Mouse (Mus musculus) adrenal gland (tissue): ENCODE data around the gene Nup160.

Source experiments
- intact Hi-C: fragments of 180-260 bp; cut with DNase I; formaldehyde crosslinking; loops from one replicate; pipeline ENCODE4 v1.15.1; 2025
- long read RNA-seq, 2 experiments: library from polyadenylated mRNA; unstranded; transcript quantifications; one replicate each; pipeline ENCODE4 v2.0.0; 2020; ENCODE audit warnings: borderline replicate concordance in 1 of 2; ENCODE audit not compliant: insufficient replicate concordance in 1 of 2

The Nup160 gene
- long read RNA-seq, experiment 1, partial matches to known transcripts = 9 of 9 reads
- long read RNA-seq, experiment 1, other reads (novel, unspliced or antisense) = 0 of 9 reads
- long read RNA-seq, experiment 2, partial matches to known transcripts = 2 of 2 reads
- long read RNA-seq, experiment 2, other reads (novel, unspliced or antisense) = 0 of 2 reads

GRCm38 (mm10) chr2:90677007-90677406 is at the start of gene Nup160:
Gene Nup160 (plus strand): TSS chr2:90677215.
- intact Hi-C loops = loop anchor here (5.0 kb wide), 1 partner anchor 205 kb away; no protein-coding TSS in a partner anchor

- intact Hi-C loops = loop anchor here (5.0 kb wide), 1 partner anchor 46 kb away; the partner anchor contains the start of gene Ptprj
Observed at GRCm38 (mm10) chr2:90628261-90628660, 48.8 kb upstream of the Nup160 start.

DNA sequence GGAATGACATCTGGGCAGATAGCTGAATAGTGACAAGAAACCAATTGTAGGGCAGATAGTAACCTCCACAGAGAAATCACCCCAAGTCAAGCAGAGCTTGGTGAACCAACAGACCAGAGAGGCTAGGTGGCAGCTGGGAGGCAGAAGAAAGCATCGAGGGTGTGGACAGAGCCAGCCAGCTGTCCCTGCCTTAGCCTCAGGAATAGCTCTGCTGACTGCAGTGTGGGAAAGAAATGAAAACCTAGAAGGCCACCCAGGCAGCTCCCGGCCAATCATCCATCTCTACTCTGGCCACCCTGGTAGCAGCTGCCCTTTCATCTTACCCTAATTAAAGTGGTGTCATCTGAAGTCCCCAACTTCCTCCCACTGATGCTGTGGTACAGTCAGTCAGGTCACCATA is 47.5 kb upstream of the Nup160 start:
- intact Hi-C loops = loop anchor here (5.0 kb wide), 1 partner anchor 47 kb away; the partner anchor contains the start of gene Ptprj

DNA sequence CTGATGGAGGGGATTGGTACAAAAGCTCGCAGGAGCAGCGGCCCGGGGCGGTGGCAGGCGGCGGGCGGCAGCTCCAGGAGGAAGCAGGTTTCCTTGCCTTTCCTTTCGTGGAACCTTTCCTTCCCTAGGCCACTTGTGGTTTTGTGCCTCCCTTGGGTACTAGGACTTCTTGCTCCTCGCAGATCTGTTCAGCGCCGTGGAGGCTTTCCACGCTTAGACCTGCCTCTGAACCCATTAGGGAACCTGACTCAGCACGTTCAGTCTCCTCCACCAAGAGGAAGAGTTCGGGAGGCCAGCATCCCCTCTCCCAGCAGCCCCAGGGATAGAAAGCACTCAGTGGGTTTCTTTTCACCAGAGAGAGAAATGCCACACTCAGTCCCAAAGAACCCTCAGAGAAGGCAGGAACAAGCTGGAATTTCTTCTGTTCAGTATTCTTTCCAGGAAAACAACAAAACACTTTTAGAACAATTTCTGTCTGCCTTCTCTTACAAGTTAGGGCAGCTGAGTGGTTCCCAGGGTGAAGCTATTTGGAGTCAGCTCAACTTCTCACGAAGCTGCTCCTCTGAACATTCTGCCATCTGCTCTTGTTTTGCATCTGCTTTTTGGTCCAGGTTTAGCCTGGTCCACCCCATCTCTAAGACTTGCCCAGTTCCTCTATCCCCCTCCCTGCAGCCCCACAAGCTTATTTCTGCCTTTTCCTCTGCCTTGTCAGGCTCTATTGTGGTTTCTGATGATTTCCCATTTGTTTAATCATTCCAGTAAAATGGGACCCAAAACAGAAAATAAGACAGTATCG is 44.9 kb upstream of the Nup160 start:
- intact Hi-C loops = no loop called here

- intact Hi-C loops = no loop called here
Observed at GRCm38 (mm10) chr2:90634671-90635070, 42.3 kb upstream of the Nup160 start.

GRCm38 (mm10) chr2:90635085-90635723 is 41.8 kb upstream of the Nup160 start:
- intact Hi-C loops = no loop called here

DNA sequence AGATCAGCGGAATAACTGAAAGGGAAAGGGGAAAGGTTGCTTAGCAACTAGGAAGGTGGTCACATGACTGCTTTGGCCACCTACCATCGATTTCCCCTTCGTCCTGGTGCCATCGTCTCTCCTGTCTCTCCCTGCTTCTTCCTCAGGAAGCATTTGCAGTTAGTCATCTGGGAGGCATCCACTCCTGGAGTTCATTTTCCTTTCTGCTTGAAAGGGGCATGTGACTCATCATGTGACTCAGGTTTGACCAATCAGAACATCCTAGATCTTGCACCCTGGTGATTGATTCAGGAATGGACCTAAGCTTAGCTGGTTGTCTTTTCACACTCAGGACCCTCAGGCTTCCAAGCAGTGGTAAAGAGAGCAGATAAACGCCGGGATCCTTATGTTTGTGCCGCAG is 40.2 kb upstream of the Nup160 start:
- intact Hi-C loops = no loop called here

GRCm38 (mm10) chr2:90638986-90639746 is 37.8 kb upstream of the Nup160 start:
- intact Hi-C loops = no loop called here

- intact Hi-C loops = no loop called here
Observed at GRCm38 (mm10) chr2:90639747-90640699, 37.0 kb upstream of the Nup160 start.

DNA sequence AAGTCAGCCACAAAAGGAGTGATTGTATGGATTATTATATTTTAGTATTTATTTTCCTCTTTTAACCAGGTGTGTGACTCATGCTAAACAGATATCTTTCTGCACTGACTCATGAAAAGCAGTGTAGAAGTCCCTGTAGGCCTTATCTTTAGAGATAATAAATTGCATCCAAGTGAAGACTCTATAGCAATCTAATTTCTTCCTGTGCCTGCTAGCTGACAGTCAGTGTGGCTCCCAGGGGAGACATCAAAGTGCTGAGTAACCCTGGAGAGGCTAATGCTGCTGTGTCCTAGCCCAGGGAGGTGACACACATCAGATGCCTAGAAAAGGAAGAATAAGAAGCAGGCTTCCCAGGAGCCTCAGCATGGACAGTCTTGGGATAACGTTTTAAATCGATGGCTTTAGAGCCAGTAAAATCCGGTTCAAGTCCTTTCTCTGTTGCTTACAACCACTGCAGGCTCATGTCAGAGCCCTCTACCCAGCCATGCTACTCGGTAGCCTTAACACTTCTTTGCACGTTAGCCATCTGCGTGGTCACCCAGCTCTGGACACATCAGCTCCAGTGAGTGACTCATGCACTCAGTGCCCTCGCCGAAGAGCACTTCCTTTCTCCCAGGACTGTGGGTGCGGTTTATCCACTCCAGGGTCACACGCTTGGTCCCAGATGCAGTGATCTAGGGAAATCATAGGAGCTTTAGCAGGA is 35.9 kb upstream of the Nup160 start:
- intact Hi-C loops = no loop called here

DNA sequence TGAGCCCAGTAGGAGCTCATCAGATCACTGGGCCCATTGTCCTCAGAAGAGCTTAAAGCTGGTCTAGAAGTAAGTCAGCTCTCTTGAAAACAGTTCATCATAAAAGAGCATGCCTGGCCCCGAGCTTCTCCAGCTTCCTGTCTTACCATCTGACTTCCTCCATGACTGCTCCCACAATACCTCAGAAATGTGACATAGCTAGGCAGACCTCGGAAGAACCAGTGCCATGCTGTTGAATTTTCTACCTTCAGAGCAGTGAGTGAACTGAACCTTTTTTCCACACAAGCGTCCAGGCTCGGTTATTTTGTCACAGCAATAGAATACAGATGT is 35.3 kb upstream of the Nup160 start:
- intact Hi-C loops = no loop called here

GRCm38 (mm10) chr2:90647084-90647483 is 29.9 kb upstream of the Nup160 start:
- intact Hi-C loops = no loop called here

- intact Hi-C loops = no loop called here
Observed at GRCm38 (mm10) chr2:90649405-90649804, 27.6 kb upstream of the Nup160 start.

GRCm38 (mm10) chr2:90649965-90650364 is 27.1 kb upstream of the Nup160 start:
- intact Hi-C loops = no loop called here

DNA sequence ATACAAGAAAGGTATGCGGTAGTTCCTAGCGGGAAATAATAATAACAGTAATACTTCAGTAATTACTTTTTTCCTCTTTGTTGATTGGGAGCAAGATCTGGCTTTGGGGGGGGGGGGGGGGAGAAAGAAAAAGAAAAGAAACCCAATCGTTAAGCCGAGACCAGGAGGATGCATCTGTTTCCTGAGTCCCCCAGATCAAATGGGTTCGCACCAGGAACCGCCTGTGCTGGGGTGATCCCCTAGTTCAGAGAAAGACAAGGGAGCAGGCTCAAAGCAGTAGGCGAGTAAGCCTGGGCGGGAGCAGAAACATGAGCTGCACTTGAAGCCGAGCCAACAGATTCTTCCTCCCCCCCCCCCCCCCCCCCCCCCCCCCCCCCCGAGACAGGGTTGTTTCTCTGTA is 24.9 kb upstream of the Nup160 start:
- intact Hi-C loops = no loop called here

DNA sequence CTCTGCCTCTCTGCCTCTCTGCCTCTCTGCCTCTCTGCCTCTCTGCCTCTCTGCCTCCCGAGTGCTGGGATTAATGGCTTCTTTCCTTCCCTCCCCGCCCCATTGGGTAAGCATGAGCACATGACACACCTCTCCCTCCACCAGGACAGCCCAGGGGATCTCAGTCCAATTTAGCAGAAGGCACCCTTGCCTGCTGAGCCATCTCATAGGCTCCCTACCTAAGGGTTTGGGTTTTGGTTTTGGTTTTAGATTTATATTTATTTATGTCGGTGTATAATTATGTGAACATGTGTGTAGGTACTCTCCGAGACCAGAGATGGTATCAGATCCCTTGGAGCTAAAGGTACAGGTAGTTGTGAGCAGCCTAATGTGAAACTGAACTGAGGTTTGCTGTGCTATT is 24.0 kb upstream of the Nup160 start:
- intact Hi-C loops = no loop called here

DNA sequence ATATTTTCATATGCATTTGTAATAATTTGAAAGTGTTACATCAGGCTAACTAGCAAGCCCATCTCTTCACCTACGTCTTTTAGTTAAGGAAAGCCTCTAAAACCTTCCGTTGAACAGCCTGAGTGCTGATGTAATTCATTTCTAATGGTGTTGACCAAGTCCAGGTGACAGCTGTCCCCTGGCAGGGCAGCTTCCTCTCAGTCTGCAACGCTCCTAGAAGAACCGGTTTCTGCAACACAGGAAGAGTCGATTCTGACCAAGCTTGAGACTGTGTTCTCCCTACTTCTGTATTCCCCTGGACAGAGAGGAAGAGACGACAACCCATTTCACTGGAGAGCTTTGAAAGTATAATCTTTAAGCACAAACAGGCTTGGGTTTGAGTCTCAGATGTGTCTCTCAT is 21.6 kb upstream of the Nup160 start:
- intact Hi-C loops = no loop called here

GRCm38 (mm10) chr2:90658613-90659012 is 18.4 kb upstream of the Nup160 start:
- intact Hi-C loops = no loop called here

- intact Hi-C loops = no loop called here
Observed at GRCm38 (mm10) chr2:90659016-90659415, 18.0 kb upstream of the Nup160 start.

DNA sequence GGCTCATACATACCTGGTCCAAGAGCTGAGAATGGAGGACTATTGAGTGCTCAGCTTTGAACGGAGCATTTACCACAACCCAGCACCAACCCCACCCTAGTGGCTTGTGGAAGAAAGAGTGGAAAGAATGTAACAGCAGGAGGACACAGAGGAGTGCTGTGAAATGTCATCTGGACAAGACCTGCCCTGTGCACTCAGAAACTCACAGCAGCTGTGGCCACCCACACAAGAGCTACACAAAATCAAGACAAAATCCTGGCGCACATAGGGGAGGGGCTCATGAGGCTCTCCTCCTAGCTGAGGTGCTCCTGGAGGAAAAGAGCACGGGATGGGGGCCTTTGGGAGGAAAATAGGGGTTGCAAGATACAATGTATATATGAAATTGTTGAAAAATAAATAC is 17.4 kb upstream of the Nup160 start:
- intact Hi-C loops = no loop called here
